Mouse (Mus musculus): Measurements from ENCODE around the gene Vsnl1.

GRCm38 (mm10) chr12:11454146-11454545, 17.7 kb upstream of the Vsnl1 start:
- TF ChIP-seq POLR2A (IDR thresholded peaks at IDR 0.05; ENCODE audit: borderline replicate concordance, extremely low read depth, low read depth, low read length) (no peak), CTCF (IDR thresholded peaks at IDR 0.05; ENCODE audit: insufficient read depth, low read length) (no peak)

Measured in lung, adult 2 months (tissue).